In genomic region chr12:100778276-100778933, GRCm38 (mm10) we compare ENCODE assay signal across 8 mouse cellular contexts. TPM values are rescaled to one million over a fixed set of nuclear protein-coding genes. Genes with fewer than 3 reads are reported as not detected.
DNase-seq lines count a peak whose midpoint lies in the region; ATAC-seq and TF ChIP-seq lines count a peak whose summit lies in the region.

No protein-coding gene starts in this region.

- H3K9ac ChIP-seq in limb, embryonic 14.5 days (ENCODE audit: low read depth, low read length, severe bottlenecking) = peak overlapping the region; percentile 56
- peak overlapping the region; percentile 72 for H3K9ac ChIP-seq in stomach, embryonic 16.5 days (ENCODE audit: low read length)

- no peak for TF ChIP-seq POLR2A in limb, embryonic 14.5 days (IDR thresholded peaks at IDR 0.05; ENCODE audit: borderline replicate concordance, extremely low read depth, insufficient read depth, insufficient read length)

- no peaks in the 10 kb centered on the region for H3K36me3 ChIP-seq in limb, embryonic 14.5 days (ENCODE audit: control insufficient read depth, insufficient read depth, low read length)
- H3K36me3 ChIP-seq in stomach, embryonic 16.5 days (ENCODE audit: control insufficient read depth, insufficient read depth, low read length) = no peaks in the 10 kb centered on the region

- 83% methylated on average over 10 of the region's 10 CpGs for WGBS in limb, embryonic 14.5 days
- WGBS in stomach, embryonic 16.5 days = 73% methylated on average over 10 of the region's 10 CpGs

- peak overlapping the region; percentile 48 for H3K4me2 ChIP-seq in limb, embryonic 14.5 days (replicated peaks; ENCODE audit: low read depth, low read length, severe bottlenecking)
- peak overlapping the region; percentile 56 for H3K4me2 ChIP-seq in stomach, embryonic 16.5 days (ENCODE audit: low read depth, low read length)

- H3K4me1 ChIP-seq in limb, embryonic 14.5 days (ENCODE audit: control insufficient read depth, insufficient read depth, low read length) = peaks cover 14% of the 10 kb centered on the region
- peaks cover 13% of the 10 kb centered on the region for H3K4me1 ChIP-seq in stomach, embryonic 16.5 days (ENCODE audit: control insufficient read depth, insufficient read depth, low read length)

- ATAC-seq in limb, embryonic 14.5 days (ENCODE audit: low FRiP score, low read depth) = 0 out of 2 replicates have a peak, but pooled peaks have one; percentile 9
- 0 out of 2 replicates have a peak, but pooled peaks have one; percentile 2 for ATAC-seq in stomach, embryonic 16.5 days (ENCODE audit: insufficient read depth, low FRiP score)

- H3K9me3 ChIP-seq in limb, embryonic 14.5 days (ENCODE audit: control insufficient read depth, low read length) = no peaks in the 10 kb centered on the region
- H3K9me3 ChIP-seq in stomach, embryonic 16.5 days (replicated peaks; ENCODE audit: control insufficient read depth, low read length) = no peaks in the 10 kb centered on the region

- H3K4me3 ChIP-seq in limb, embryonic 14.5 days (replicated peaks; ENCODE audit: low read length) = no peak overlapping the region
- peak overlapping the region; percentile 47; the same call in 1 of the 2 replicates for H3K4me3 ChIP-seq in stomach, embryonic 16.5 days (replicated peaks; ENCODE audit: low read length)

- DNase-seq in cerebellum, adult 9-10 months = peak; percentile 15
- DNase-seq in cerebellum, adult 8-10 months = no peak
- peak; percentile 47 for DNase-seq in testis, postnatal 10 days (ENCODE audit: low spot score)
- no peak for DNase-seq in testis, postnatal 14 days (ENCODE audit: low spot score)
- no peak for DNase-seq in limb, embryonic 14.5 days (ENCODE audit: low spot score)
- DNase-seq in frontal cortex, adult 2 months (ENCODE audit: extremely low spot score in 1 of 2, low spot score in 1 of 2) = no peak
- DNase-seq in layer of hippocampus, postnatal 25 days (ENCODE audit: extremely low spot score in 1 of 2, low spot score in 1 of 2) = no peak

- H3K27me3 ChIP-seq in limb, embryonic 14.5 days (ENCODE audit: control insufficient read depth, insufficient read depth, low read length) = no peaks in the 10 kb centered on the region
- no peaks in the 10 kb centered on the region for H3K27me3 ChIP-seq in stomach, embryonic 16.5 days (ENCODE audit: control insufficient read depth, insufficient read depth, low read length)

- H3K27ac ChIP-seq in limb, embryonic 14.5 days (replicated peaks; ENCODE audit: low read depth, low read length) = peak overlapping the region; percentile 78
- peak overlapping the region; percentile 93 for H3K27ac ChIP-seq in stomach, embryonic 16.5 days (ENCODE audit: low read length)

RNA-seq across cellular contexts. Expression of gene Dglucy, which starts 0.5 kb away (rescaled TPM):
- 2.3 and 3.1 TPM in 2 replicates for polyA plus RNA-seq in limb, embryonic 14.5 days (2012; rRNA removed)
- polyA plus RNA-seq in limb, embryonic 14.5 days (2014; fragmentation: Nextera tagmentation; extraction: Ambion mirVana) = 2.0 and 3.1 TPM in 2 replicates
- 4.9 and 5.0 TPM in 2 replicates for polyA plus RNA-seq in stomach, embryonic 16.5 days (2015; fragmentation: Nextera tagmentation; extraction: Ambion mirVana)
- 7.0 and 9.4 TPM in 2 replicates for polyA plus RNA-seq in frontal cortex, adult 2 months (2012; rRNA removed)
- total RNA-seq in layer of hippocampus, postnatal 25 days (2021) = 1 to 10 TPM; 6.4 to 7.4 TPM

RNA-seq across cellular contexts. Expression of gene Rps6ka5, which starts 51.6 kb away (rescaled TPM):
- polyA plus RNA-seq in limb, embryonic 14.5 days (2012; rRNA removed) = 5.1 and 5.7 TPM in 2 replicates
- 4.4 and 5.5 TPM in 2 replicates for polyA plus RNA-seq in limb, embryonic 14.5 days (2014; fragmentation: Nextera tagmentation; extraction: Ambion mirVana)
- polyA plus RNA-seq in stomach, embryonic 16.5 days (2015; fragmentation: Nextera tagmentation; extraction: Ambion mirVana) = 3.0 and 3.6 TPM in 2 replicates
- polyA plus RNA-seq in frontal cortex, adult 2 months (2012; rRNA removed) = 11.3 and 13.8 TPM in 2 replicates
- 10 to 100 TPM; 20.9 to 22.4 TPM for total RNA-seq in layer of hippocampus, postnatal 25 days (2021)

Comparison
In these comparisons a context has a peak if more than half of its experiments do, and no peak if none do; other contexts are left out.
1. DNase-seq: peak in cerebellum, adult 9-10 months (single experiment) and testis, postnatal 10 days (single experiment); none in cerebellum, adult 8-10 months (single experiment), testis, postnatal 14 days (single experiment), limb, embryonic 14.5 days (single experiment), frontal cortex, adult 2 months (0 of 2) and layer of hippocampus, postnatal 25 days (0 of 2).